Mouse (Mus musculus): ENCODE measurements around the gene Sh3tc1. TPM values are rescaled to one million over a fixed set of nuclear protein-coding genes. Genes with fewer than 3 reads are reported as not detected.

The Sh3tc1 gene
- 0.60 TPM in 1 of 2 replicates, not detected in the other for polyA plus RNA-seq (2011; ENCODE audit: insufficient read length, low read depth, missing spikeins)

DNA sequence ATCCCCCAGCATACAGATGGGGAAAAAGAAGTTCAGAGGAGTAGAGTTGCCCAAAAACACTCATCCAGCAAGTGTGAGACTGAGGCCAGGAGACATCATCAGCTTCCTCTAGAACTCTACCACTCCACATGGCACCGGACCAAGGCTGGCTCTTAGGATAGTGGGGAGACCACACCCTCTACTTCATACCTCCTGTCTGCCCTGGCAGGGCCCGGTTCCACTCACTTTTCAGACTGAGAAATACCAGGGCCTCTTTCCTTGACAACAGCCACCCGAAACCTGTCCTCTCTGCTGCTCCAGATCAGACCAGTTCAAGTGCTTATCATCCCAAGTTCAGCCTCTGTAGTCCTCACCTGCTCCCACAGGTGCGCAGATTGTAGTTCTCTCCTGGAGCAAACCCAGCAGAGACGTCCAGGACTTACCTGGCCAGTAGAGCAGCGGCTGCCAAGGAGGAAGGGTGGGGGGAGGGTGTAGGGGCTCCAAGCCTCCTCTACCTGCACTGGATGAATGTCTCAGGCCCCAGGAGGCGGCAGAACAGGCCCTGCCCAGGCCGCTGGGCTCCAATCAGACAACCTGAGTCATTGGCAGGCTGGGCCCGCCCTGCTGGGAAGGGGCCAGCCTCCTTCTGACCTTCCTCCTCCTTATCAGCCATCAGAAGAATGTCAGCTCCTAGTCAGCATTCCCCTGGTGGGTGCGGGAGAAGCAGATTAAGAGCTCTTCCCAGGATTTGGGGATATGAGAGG lies at the start of gene Sh3tc1:
Sh3tc1 (minus strand) TSS at position 452 of the 743 bp plus-strand sequence.
- no peak within 1 kb of the TSS for H3K27ac ChIP-seq (ENCODE audit: insufficient read depth, low read length)

DNA sequence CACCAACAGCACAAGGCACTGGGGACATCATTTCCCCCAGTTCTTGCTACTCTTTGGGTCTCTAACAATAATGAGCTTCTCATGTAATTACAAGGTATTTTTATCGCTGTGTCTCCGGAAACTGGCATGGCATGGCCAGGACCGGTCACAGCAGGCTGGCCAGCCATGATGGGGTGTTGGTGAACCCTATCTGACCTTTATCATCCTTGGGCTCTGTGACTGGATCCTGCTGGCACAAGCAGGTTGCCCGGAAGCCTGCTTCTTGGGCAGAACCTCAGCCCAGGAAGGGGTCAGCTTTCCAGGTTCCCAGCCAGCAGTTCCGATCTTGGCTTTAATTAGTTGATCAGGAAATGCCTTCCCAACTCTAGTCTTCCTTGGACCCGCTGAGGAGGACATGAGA lies 48.9 kb upstream of the Sh3tc1 start:
- Histone ChIP-seq H3K4me1 (ENCODE audit: control insufficient read depth, insufficient read depth, low read length) (no peaks in the 10 kb centered on the region), H3K27ac (ENCODE audit: insufficient read depth, low read length) (no peak overlapping the region), H3K4me3 (ENCODE audit: insufficient read depth, low read length) (no peak overlapping the region)
- TF ChIP-seq CTCF (IDR thresholded peaks at IDR 0.05; ENCODE audit: borderline replicate concordance, insufficient read depth, low read length) (no peak), POLR2A (IDR thresholded peaks at IDR 0.05; ENCODE audit: low read depth, low read length) (no peak)

More for the DNA sequence above, at the start of gene Sh3tc1:
- Histone ChIP-seq H3K4me1 (ENCODE audit: control insufficient read depth, insufficient read depth, low read length) (no peaks in the 10 kb centered on the region), H3K4me3 (ENCODE audit: insufficient read depth, low read length) (no peak within 1 kb of the TSS)
- no peak for TF ChIP-seq CTCF (IDR thresholded peaks at IDR 0.05; ENCODE audit: borderline replicate concordance, insufficient read depth, low read length)
- no peak for TF ChIP-seq POLR2A (IDR thresholded peaks at IDR 0.05; ENCODE audit: low read depth, low read length)

DNA sequence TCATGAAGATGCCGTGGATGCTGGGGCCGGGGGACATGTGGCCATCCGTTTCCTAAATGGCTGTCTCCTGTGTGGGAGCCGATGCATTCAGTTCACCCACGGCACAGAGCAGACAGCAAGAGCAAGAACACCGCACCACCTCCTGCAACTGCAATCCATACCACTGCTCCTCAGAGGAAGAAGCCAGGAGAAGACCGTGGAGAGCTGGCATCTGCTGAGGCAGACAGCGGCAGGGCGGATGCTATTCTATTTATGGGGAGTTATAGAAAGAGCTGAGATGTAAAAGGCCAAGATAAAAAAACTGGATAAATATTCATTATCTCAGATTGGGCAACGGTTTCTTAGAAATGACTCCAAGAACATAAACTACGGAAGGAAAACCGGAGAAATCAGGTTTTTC lies 48.1 kb upstream of the Sh3tc1 start:
- Histone ChIP-seq H3K4me1 (ENCODE audit: control insufficient read depth, insufficient read depth, low read length) (no peaks in the 10 kb centered on the region), H3K27ac (ENCODE audit: insufficient read depth, low read length) (no peak overlapping the region), H3K4me3 (ENCODE audit: insufficient read depth, low read length) (no peak overlapping the region)
- TF ChIP-seq CTCF (IDR thresholded peaks at IDR 0.05; ENCODE audit: borderline replicate concordance, insufficient read depth, low read length) (no peak), POLR2A (IDR thresholded peaks at IDR 0.05; ENCODE audit: low read depth, low read length) (no peak)

DNA sequence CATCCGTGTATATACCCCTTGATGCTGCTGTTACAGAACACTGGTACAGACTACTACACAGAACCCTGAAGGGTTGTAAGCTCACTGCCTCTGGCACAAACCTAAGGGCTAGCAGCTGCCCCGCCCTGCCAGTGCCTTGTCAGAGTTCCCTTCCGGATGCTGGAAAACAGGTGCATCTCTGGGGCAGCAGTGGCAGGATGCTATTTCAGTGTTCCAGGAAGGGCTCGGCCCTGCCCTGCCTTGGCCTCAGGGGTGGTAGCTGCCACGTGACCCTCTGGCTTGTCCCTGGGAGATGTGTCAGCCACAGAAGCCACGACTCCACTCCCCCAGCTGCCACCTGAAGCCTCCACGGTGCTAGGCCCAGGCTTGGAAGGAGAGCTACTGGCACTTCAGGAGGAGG lies 46.1 kb upstream of the Sh3tc1 start:
- Histone ChIP-seq H3K27ac (ENCODE audit: insufficient read depth, low read length) (no peak overlapping the region), H3K4me1 (ENCODE audit: control insufficient read depth, insufficient read depth, low read length) (no peaks in the 10 kb centered on the region), H3K4me3 (ENCODE audit: insufficient read depth, low read length) (no peak overlapping the region)
- TF ChIP-seq CTCF (IDR thresholded peaks at IDR 0.05; ENCODE audit: borderline replicate concordance, insufficient read depth, low read length) (no peak), POLR2A (IDR thresholded peaks at IDR 0.05; ENCODE audit: low read depth, low read length) (no peak)

DNA sequence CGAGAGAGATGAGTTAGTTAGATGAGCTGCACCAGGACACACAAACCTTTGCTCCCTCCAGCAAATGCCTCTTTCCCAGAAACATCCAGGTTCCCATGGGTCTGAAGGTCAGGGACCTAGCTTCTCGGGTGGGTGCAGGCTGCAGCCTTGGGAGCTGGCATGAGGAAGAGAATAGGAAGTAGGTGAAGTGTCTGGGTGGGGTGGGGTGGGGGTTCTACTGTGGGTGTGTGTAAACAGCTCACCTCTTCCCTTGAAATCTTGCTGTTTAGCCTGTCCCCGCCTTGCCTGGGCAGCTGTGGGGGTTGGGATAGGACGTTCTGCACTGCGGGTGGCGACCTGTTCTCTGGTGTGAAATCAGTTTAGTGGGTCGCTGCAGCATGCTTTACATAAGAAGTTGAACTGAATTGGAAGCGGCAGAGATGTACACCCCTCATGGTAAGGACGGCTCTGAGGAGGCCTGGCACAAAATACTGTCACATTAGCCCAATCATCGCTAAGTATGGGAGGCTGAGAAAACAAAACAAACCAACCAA lies 42.9 kb upstream of the Sh3tc1 start:
- TF ChIP-seq POLR2A (IDR thresholded peaks at IDR 0.05; ENCODE audit: low read depth, low read length) (no peak), CTCF (IDR thresholded peaks at IDR 0.05; ENCODE audit: borderline replicate concordance, insufficient read depth, low read length) (no peak)
- Histone ChIP-seq H3K4me3 (ENCODE audit: insufficient read depth, low read length) (no peak overlapping the region), H3K27ac (ENCODE audit: insufficient read depth, low read length) (no peak overlapping the region), H3K4me1 (ENCODE audit: control insufficient read depth, insufficient read depth, low read length) (no peaks in the 10 kb centered on the region)

DNA sequence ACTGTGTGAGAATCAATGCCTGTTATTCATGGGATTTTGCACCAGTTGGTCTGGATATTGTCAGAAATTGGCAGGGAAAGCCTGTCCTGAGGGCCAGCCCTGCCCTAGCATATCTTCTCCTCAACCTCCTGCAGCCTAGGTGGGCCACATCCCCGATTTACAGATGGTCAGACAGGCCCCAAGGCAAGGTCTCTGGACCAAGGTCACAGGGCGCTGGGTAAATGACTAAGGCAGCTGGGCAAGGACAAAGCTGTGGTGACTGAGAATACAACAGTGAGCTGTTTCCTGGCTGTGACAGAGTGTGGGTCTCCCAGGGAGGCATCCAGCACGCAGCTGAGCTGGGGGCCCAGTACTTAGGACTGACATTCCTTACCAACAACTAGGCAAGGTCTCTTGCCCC lies 41.3 kb upstream of the Sh3tc1 start:
- Histone ChIP-seq H3K4me3 (ENCODE audit: insufficient read depth, low read length) (no peak overlapping the region), H3K27ac (ENCODE audit: insufficient read depth, low read length) (no peak overlapping the region), H3K4me1 (ENCODE audit: control insufficient read depth, insufficient read depth, low read length) (no peaks in the 10 kb centered on the region)
- no peak for TF ChIP-seq POLR2A (IDR thresholded peaks at IDR 0.05; ENCODE audit: low read depth, low read length)
- no peak for TF ChIP-seq CTCF (IDR thresholded peaks at IDR 0.05; ENCODE audit: borderline replicate concordance, insufficient read depth, low read length)

DNA sequence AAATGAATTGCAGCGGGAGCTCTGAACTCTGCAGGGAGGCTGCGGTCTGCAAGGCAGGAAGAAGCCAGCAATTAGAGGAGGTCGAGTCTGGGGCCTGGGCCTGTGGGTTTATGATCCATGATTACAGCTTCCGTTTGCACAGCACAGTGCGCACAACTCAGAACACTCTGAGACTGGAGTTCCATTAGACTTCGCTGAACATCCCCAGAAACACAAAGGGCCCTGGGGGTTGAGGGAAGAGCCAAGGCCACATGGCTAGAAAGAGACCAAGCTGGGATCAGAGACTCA lies 34.3 kb upstream of the Sh3tc1 start:
- H3K27ac ChIP-seq (ENCODE audit: insufficient read depth, low read length), result no peak overlapping the region
- TF ChIP-seq POLR2A (IDR thresholded peaks at IDR 0.05; ENCODE audit: low read depth, low read length), result no peak
- TF ChIP-seq CTCF (IDR thresholded peaks at IDR 0.05; ENCODE audit: borderline replicate concordance, insufficient read depth, low read length), result no peak
- H3K4me1 ChIP-seq (ENCODE audit: control insufficient read depth, insufficient read depth, low read length), result 0 out of 2 replicates have a peak, but pooled peaks cover 3% of the 10 kb centered on the region
- no peak overlapping the region for H3K4me3 ChIP-seq (ENCODE audit: insufficient read depth, low read length)

DNA sequence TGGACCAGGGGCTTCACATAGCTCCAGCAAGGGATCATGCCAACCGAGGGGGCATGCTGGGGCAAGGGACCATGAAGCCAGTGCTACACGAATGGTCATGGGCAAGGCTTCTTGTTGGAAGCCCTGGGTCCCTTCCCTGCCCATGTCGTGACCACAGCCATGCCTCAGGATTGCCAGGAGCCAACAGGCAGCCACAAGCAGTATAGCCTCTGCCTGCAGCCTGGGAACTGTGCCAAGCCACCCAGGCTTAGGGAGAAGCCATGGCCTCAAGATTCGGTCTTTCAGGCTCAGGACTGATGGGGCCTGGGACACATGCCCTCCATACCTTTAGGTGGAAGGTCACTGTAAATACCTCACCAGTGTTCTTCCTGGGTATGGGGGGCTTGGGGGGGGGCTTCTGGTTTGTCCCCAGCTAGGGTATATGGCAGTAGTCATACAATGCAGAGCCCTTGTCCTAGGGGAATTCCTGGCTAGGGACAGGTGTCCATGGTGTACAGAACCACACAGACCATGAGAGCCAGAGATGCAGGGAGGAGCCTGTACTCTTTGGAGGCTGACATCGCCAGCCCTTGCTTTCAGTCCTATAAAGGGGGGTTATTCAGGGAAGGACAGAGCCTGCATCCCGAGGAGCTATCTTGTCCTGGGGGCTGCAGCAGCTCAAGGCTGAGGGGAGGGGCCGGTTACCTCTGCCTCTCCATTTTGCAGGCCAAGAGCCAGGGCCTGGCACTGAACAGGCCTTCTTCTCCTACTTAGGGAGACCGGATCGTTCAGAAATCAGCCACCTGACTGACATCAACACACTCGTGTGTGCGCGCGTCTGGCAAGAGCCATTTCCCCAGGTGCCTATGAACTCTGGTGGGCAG lies 33.7 kb upstream of the Sh3tc1 start:
- H3K4me3 ChIP-seq (ENCODE audit: insufficient read depth, low read length), result no peak overlapping the region
- no peak for TF ChIP-seq POLR2A (IDR thresholded peaks at IDR 0.05; ENCODE audit: low read depth, low read length)
- no peak for TF ChIP-seq CTCF (IDR thresholded peaks at IDR 0.05; ENCODE audit: borderline replicate concordance, insufficient read depth, low read length)
- H3K4me1 ChIP-seq (ENCODE audit: control insufficient read depth, insufficient read depth, low read length), result 0 out of 2 replicates have a peak, but pooled peaks cover 3% of the 10 kb centered on the region
- no peak overlapping the region for H3K27ac ChIP-seq (ENCODE audit: insufficient read depth, low read length)

DNA sequence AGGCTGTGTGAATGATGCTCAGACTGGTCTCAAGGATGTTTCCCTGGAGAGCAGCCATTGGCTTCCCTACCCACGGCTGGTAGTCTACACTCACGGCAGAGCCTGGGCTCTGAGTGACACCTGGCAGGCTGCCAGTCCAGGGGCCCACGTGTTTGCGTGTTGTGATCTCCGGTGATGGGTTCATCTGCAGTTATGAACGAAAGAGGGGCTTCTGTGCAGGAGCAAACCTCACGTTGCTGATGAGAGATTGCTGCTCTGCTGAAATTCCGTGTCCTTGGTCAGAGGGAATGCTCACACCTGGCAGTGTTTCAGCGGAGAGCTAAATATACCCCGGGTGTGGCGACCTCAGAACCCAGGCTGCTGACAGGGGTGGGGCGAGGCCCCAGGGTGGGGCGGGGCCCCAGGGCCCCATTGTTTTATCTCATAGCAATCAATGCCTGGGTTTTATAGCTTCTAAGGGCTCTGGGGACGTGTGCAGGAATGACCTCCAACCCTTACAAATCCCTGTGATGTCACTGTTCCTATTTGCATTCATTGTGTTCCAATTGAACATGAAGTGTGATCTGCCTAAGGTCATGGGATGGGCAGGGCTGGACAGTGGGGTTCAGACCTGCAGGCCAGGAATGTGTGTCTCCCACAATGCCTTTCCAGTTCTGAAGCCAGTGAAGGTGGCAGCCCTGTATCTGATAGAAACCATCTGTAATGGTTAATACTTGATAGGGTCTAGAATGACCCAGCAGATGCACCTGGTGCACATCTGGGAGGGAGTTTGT lies 31.3 kb upstream of the Sh3tc1 start:
- H3K27ac ChIP-seq (ENCODE audit: insufficient read depth, low read length), result no peak overlapping the region
- no peak for TF ChIP-seq POLR2A (IDR thresholded peaks at IDR 0.05; ENCODE audit: low read depth, low read length)
- TF ChIP-seq CTCF (IDR thresholded peaks at IDR 0.05; ENCODE audit: borderline replicate concordance, insufficient read depth, low read length), result no peak
- H3K4me3 ChIP-seq (ENCODE audit: insufficient read depth, low read length), result no peak overlapping the region
- H3K4me1 ChIP-seq (ENCODE audit: control insufficient read depth, insufficient read depth, low read length), result 0 out of 2 replicates have a peak, but pooled peaks cover 3% of the 10 kb centered on the region
